Mouse (Mus musculus) A20 (cell line): ENCODE results near the gene Trpt1.
"Not testable (repeated sequence)": the region's sequence is repeated elsewhere in the genome, so short reads cannot be mapped to it uniquely, and the experiment has no call there.

ENCODE experiments used
- DNase-seq: peaks from one replicate; pipeline ENCODE4 v3.0.0-alpha.2; 2011; ENCODE audit warnings: low read depth, low spot score

Trpt1 gene

DNA sequence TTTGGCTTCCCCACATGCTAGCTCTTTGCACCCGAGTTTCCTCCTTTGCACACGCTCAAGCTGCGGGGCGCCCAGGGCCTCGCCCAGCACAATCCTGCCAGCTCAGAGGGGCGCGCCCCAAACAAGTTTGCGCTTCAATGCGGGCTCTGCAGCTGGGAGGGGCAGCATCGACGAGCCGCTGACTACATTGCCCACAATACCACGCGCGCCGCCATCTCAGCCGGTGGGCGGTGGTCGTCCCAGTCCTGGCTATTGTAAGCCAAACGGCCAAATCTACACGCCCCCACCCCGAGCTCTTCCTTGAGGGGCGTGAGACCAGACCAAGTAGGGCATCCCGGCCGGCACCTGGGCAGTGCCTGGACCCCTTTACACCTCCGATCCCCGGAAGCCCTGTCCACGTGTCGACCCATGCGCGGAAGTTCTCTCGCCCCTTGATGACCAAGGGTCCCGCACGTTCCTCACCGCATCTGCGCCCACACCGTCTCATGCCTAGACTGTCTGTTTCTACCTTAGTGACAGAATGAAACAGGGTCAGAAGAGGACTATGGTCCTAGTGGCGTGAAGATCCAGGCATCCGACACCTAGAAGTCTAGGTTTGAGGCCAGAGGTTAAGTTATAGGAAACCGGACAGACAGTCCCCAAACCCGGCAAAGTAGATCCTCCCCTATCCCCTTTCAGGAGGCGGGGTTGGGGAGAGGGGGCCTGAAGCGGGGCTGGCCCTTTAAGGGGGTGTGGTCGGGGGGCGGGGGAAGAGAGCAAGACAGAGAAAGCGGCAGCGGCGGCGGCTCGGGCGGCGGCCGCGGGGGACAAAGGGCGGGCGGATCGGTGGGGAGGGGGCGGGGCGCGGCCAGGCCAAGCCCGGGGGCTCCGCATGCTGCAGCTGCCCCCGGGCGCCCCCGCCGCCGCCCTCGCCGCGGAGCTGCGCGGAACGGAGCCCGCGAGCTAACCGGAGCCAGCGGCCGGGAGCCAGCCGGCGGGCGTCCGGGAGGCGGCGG lies 21.4 kb upstream of the Trpt1 start, which contains the start of gene Ppp1r14b:
Gene Ppp1r14b (plus strand): TSS at position 758 of the 995 bp plus-strand sequence.
- DNase-seq: peak; percentile 95

- DNase-seq: peak; percentile 93
These were observed 20.1 kb upstream of the Trpt1 start, which contains the start of gene Plcb3 for GRCm38 (mm10) chr19:6975537-6976521. Gene Plcb3 (minus strand): TSS chr19:6976470.

GRCm38 (mm10) chr19:6977759-6978638 lies 17.9 kb upstream of the Trpt1 start:
- no peak for DNase-seq

- DNase-seq: no peak
These were observed 17.3 kb upstream of the Trpt1 start for GRCm38 (mm10) chr19:6978639-6978974.

DNA sequence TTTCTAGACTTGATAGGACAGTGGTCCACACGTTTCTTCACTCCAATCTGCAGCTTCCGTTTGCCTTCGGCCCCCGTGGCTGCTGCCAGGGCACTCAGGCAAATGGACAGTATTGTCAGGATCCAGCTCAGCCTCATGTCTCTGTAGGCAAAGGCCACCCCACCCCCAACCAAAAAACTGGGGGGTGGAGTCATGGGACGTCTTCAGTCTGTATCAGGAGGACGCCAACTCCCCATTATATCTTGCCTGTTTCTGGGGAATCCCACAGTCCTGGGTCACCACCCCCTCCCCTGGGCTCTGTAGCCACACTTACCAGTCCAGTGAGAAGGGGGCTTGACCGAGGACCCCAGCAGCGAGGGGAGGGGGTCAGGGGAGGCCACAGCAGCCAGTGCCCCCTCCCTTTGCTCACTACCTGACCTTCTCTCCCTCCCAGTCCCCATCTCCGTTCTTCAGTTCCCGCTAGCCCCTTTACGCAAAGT lies 16.9 kb upstream of the Trpt1 start:
- DNase-seq: peak; percentile 84

DNA sequence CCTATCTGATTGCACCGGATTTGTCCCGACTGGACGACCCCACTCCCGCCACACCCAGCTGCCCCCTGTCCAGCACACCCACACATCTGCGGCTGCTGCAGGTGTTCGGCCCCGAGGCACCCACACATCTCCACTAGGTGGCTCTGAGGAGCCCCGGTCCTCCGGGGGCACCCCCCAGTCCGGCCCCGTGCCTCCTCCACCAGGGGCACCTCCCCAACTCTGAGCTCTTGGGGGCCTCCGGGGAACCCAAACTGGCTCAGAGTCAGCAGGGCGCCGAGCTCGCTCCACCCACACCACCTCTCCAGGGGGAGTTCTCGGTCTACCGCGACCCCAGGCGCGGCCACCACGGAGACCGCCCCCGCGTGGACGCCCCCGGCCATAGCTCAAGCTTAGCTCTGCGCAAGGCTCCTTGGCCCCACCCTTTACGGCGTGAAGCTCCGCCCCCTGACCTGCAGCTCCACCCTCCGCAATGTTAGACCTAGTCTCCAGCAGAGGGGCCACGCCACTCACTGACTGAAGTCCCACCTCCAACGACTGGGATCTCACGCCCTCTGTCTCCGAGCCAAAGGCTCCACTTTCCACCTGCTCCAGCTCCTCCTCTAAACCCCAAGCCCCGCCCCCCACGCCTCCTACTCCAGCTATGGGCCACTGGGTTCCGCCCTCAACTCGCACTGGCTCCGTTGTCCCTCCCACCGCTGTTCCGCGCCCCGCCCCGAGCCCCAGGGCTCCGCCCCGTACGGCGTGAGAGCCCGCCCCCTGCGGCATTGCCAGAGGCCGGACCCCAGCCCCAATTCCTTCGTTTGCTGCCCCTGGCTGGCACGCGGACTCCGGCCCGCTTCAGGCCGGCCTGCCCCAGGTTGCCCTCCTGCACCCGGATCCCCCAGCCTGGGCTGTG lies 16.2 kb upstream of the Trpt1 start:
- peak; percentile 100 for DNase-seq

- peak; percentile 99 for DNase-seq
These were observed 15.4 kb upstream of the Trpt1 start, which contains the start of gene Fkbp2 for GRCm38 (mm10) chr19:6980381-6981093. Gene Fkbp2 (minus strand): TSS chr19:6980501.

DNA sequence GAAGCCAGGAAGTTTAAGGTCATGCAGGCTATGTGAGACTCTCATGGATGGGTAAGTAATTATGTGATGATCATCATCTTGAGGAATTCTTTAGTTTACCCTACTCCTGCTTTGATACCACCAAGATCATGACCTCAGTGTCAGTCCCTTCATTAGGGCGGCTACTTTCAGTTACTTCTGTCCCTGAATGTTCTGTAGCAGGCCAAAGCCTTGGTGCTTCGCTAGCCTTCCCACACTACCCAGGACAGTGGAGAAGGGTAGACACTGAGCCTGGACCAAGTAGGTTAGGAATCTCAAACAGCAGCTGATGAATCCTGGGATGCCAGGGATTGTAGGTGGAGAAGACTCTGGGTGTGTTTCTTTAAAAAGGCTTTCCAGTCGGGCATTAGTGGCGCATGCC lies 14.5 kb upstream of the Trpt1 start:
- DNase-seq: no peak

DNA sequence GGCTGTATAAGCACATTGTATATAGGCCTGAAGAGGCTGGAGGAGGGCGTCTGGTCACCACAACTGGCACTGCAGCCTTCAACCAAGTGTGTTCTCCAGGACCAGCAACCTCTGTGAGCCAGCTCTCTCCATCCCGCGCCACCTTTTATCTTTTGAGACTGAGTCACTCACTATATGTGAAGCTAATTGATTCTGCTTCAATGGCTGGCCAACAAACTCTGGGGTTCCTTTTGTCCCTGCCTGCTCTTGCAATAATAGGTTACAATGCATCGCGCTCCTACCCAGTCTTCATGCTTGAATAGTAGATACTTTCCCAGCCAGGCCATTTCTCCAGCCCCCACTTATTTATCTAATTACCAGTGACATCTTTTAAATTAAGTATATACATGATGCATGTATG lies 12.3 kb upstream of the Trpt1 start:
- DNase-seq: no peak

DNA sequence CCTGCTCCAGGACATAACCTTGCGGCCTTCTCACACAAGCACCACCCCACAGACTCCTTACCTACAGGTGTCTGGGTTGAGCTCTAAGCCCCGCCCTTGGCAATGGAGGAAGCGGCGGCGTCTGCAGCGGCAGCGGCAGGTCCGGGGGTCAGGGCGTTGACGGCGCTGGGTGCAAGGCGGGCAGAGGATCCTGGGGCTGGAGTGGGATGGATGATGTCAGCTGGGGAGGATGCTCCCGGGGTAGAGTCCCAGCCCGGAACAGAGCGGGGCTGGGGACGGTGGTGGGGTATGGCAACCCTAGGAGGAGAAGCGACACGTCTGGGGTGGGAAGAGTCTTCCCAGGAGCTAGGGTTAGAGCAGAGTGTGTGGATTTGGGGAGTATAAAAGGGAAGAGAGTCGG lies 10.6 kb upstream of the Trpt1 start:
- no peak for DNase-seq

DNA sequence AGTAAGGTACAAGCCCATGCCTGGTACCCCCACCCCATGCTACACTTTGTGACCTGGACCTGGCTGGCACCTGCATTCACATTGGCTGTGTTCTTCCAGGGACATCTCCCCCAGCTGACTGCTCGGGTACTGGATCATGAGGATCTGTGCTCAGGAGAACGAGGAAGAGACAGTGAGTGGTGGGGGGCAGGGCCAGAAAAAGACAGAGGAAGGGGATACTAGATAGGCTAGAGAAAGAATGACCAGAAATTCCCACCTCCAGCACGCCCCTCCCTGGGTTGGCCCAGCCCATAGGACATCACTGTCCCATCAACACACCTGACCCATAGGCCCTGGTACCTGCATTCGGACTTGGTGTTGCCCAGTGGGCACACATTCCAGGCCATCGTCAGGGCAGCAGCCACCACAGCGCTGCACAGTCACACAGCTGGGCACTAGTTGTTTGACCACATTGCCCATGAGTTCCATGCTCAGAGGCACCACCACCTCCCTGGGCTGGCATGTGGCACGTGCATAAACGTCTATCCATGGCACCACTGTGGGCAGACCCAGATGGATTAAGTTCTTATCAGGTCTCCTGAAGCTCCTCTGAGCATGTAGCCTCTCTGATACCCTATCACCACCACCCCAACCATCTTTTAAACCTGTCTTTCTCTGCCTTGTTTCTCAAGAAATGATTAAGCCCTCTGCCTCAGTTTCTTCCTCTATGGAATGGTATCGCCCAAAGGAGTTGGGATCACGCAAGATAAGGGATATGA lies 9.8 kb upstream of the Trpt1 start:
- DNase-seq: no peak

DNA sequence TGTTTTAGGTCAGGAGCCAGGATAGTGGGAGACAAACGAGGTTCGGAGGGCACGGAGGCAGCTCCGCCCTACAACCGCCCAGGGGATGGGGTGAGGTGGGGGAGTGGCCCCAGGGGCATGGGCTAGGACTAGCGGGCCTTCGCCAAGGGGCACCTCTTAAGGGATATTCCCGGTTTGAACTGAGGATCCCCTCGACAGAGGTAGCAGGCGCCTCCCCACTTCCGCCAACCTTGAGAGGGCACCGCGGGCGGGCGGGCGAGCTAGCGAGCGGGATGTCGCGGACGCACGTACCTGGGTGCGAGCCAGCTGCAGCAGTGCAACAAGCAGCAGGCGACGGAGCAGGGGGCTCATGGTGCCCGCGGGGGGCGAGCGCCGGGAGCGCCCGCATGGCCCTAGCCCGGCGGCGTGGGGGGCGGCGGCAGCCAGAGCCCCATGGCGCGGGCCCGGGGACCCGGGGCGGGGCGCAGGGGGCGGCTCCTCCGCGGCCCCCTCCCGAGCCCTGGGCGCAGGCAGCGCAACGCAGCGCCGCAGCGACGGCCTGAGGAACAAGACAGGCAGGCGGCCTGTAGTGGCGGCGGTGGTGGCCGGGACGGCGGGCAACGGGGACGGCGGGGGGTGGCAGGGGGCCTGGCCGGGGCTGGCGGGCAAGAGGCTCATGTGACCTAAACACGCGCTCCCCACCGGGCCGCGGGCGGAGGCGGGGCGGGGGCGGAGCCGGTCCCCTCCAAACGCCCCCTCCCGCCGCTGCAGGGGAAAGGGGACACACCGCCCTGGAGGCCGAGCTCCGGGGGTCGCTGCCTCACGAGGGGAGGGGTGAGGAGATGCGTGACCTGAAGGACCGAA lies 8.6 kb upstream of the Trpt1 start, which contains the start of gene Vegfb:
Gene Vegfb (minus strand): TSS at position 591 of the 843 bp plus-strand sequence.
- peak; percentile 80 for DNase-seq

- no peak for DNase-seq
These were observed 8.0 kb upstream of the Trpt1 start for GRCm38 (mm10) chr19:6987904-6988285.

DNA sequence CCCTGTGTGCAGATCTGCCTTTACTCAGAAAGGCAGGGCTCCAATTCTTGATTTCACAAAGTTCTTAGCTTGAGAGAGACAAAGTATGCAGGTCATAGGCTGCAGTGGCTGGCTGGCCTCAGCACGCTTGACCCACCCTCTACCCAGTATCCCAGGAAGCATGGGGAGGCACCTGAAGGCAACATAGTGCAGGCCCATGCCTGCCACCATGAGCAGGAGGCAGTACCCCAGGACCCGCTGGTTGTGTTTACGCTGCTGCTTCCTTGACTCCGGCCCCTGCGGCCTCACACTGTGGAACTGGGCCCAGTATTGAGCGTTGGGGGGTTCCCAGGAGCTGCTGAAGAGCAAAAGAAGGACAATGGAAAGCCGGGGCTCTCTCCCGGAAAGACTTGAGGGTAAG lies 6.7 kb upstream of the Trpt1 start:
- DNase-seq: no peak

DNA sequence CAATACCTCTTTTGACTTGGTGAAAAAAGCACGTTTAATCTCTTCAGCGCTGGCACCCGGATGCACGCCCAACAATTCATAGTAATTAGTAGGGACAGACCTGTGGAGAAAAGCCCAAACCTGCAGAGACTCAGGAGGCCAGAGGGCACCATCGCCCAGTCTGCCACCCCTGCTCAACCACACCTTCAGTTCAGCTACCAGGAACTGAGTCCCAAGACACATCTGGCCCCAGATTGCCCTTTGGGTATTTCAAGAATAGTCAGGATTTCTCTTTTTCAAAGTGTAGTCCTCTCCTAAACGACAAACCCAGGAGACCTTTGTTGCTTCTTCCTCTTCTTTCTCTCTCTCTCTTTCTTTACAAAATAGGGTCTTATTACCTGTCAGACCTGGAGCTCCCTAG lies 5.2 kb upstream of the Trpt1 start:
- no peak for DNase-seq

- not testable (repeated sequence) for DNase-seq
These were observed 4.8 kb upstream of the Trpt1 start for GRCm38 (mm10) chr19:6991166-6991565.
